Mouse (Mus musculus) forebrain, embryonic 12.5 days (tissue): ENCODE data around the gene Mrgprb4. TPM values are rescaled to one million over a fixed set of nuclear protein-coding genes. Genes with fewer than 3 reads are reported as not detected.

Experiments used
- ATAC-seq: fragments of 200-750 bp; cut with Nextera tagmentation; 2 replicates; pipeline ENCODE4 v1.8.0; 2017; ENCODE audit warnings: moderate TSS enrichment; ENCODE audit not compliant: low FRiP score
- H3K27ac ChIP-seq: fragments of 300-500 bp; sonication (generic); 2 replicates; pipeline ENCODE4 v1.5.1; 2016; ENCODE audit warnings: mild to moderate bottlenecking
- H3K27me3 ChIP-seq: fragments of 300-500 bp; sonication (generic); 2 replicates; pipeline ENCODE4 v1.6.1; 2016; ENCODE audit warnings: mild to moderate bottlenecking
- H3K36me3 ChIP-seq: fragments of 300-500 bp; sonication (generic); replicated peaks from 2 replicates; pipeline ENCODE4 v1.6.1; 2016; ENCODE audit warnings: mild to moderate bottlenecking
- H3K4me1 ChIP-seq: fragments of 300-500 bp; sonication (generic); 2 replicates; pipeline ENCODE4 v1.6.1; 2016
- H3K4me2 ChIP-seq: fragments of 300-500 bp; sonication (generic); 2 replicates; pipeline ENCODE4 v1.6.1; 2016; ENCODE audit warnings: mild to moderate bottlenecking, moderate library complexity
- H3K4me3 ChIP-seq: fragments of 300-500 bp; sonication (generic); replicated peaks from 2 replicates; pipeline ENCODE4 v1.5.1; 2016; ENCODE audit warnings: mild to moderate bottlenecking
- H3K9ac ChIP-seq: fragments of 300-500 bp; sonication (generic); 2 replicates; pipeline ENCODE4 v1.6.1; 2016; ENCODE audit warnings: mild to moderate bottlenecking
- H3K9me3 ChIP-seq: fragments of 300-500 bp; sonication (generic); 2 replicates; pipeline ENCODE4 v1.6.1; 2016
- WGBS: fragments of 180-500 bp; shearing (Covaris S2); methylation state at CpG from one replicate; pipeline ENCODE4 v1.1.7; 2016; 5-methylcytosine and 5-hydroxymethylcytosine counted together
- polyA plus RNA-seq: library from polyadenylated mRNA; unstranded; fragments of >200 nt; fragmentation: Nextera tagmentation; extraction: Ambion mirVana; gene quantifications from 2 replicates; pipeline ENCODE4 v1.2.1, GENCODE M21; 2016

Gene Mrgprb4
- polyA plus RNA-seq, result not detected in 2 replicates

DNA sequence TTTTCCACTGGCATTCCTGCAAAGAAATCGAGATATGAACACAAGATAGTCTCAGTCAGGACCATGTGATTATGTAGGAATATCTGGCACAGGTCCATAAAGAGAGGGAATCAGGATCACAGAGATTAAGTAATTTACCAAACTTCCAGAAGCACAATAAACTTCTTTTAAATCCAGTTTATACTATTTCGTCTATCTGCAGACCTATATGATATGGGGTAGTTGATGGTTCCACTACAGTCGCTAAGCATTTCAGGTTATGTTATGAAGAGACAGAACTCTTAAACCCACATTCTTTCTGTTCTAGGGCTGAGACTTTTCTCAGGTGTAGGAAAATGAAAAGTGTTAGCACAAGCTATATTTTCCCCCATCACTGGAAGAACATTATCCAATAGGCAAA lies at the start of gene Mrgprb4:
Gene Mrgprb4, minus strand, starts transcription at position 101 of the 400 bp plus-strand sequence.
- Histone ChIP-seq H3K4me1 (no peaks in the 10 kb centered on the region), H3K27ac (no peak within 1 kb of the TSS), H3K9me3 (0 out of 2 replicates have a peak, but pooled peaks cover 3% of the 10 kb centered on the region), H3K9ac (no peak within 1 kb of the TSS), H3K27me3 (no peaks in the 10 kb centered on the region), H3K36me3 (no peaks in the 10 kb centered on the region), H3K4me3 (no peak within 1 kb of the TSS), H3K4me2 (no peak within 1 kb of the TSS)
- WGBS, result 86% methylated on average over 3 of the region's 3 CpGs
- ATAC-seq, result no peak

- no peaks in the 10 kb centered on the region for H3K4me1 ChIP-seq
- no peaks in the 10 kb centered on the region for H3K36me3 ChIP-seq
- H3K9ac ChIP-seq, result no peak overlapping the region
- H3K27me3 ChIP-seq, result no peaks in the 10 kb centered on the region
- no peak for ATAC-seq
- H3K4me3 ChIP-seq, result no peak overlapping the region
- no peak overlapping the region for H3K27ac ChIP-seq
- H3K9me3 ChIP-seq, result peaks cover 23% of the 10 kb centered on the region
- H3K4me2 ChIP-seq, result no peak overlapping the region
Observed at GRCm38 (mm10) chr7:48226114-48226513, 27.0 kb upstream of the Mrgprb4 start.

GRCm38 (mm10) chr7:48225065-48225464 lies 26.0 kb upstream of the Mrgprb4 start:
- ATAC-seq, result no peak
- no peaks in the 10 kb centered on the region for H3K4me1 ChIP-seq
- WGBS, result 84% methylated on average over 5 of the region's 5 CpGs
- no peak overlapping the region for H3K27ac ChIP-seq
- no peak overlapping the region for H3K4me2 ChIP-seq
- H3K9ac ChIP-seq, result no peak overlapping the region
- H3K36me3 ChIP-seq, result no peaks in the 10 kb centered on the region
- H3K27me3 ChIP-seq, result no peaks in the 10 kb centered on the region
- H3K4me3 ChIP-seq, result no peak overlapping the region
- H3K9me3 ChIP-seq, result peaks cover 19% of the 10 kb centered on the region

DNA sequence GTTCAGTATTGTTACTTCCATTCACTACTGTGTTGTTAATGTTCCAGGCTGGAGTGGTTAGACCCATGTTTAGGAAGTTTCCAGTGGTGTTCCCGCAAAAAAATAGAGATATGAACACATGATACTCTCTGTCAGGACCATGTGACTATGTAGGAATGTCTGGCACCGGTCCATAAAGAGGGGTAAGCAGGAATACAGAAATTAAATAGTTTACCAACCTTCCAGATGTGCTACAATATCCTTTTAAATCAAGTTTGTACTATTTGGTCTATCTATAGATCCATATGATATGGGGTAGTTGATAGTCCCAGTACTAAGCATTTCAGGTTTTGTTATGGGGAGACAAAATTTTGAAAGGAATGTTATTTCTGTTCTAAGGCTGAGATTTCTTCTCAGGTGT lies 30.2 kb downstream of the Mrgprb4 start, which contains the start of gene Mrgprb5:
Gene Mrgprb5, minus strand, starts transcription at position 101 of the 400 bp plus-strand sequence.
- no peak for ATAC-seq
- no peaks in the 10 kb centered on the region for H3K27me3 ChIP-seq
- 80% methylated on average over 2 of the region's 2 CpGs for WGBS
- H3K4me1 ChIP-seq, result no peaks in the 10 kb centered on the region
- H3K9ac ChIP-seq, result no peak within 1 kb of the TSS
- H3K36me3 ChIP-seq, result no peaks in the 10 kb centered on the region
- no peak within 1 kb of the TSS for H3K4me3 ChIP-seq
- H3K9me3 ChIP-seq, result no peaks in the 10 kb centered on the region
- H3K4me2 ChIP-seq, result no peak within 1 kb of the TSS
- H3K27ac ChIP-seq, result no peak within 1 kb of the TSS

DNA sequence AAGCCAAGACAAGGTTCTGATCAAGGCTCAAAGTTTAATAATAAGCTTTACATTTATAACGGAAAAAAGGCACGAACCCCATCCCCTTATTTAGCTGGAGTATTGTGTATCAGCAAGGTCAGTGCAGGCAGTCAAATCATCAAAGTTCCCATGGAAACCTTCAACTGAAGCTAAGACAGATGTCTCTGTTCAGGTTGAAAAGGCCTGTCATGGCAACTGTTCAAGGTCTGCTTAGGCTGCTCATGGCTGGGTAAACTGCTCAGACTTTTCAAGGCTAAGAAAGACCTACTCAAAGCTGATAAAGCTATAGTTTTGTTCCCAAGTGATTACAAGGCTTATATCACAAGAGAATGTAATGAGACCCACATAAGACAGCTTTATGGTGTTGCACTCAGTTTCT lies 31.6 kb downstream of the Mrgprb4 start:
- H3K4me1 ChIP-seq, result no peaks in the 10 kb centered on the region
- WGBS, result 79% methylated on average over 2 of the region's 2 CpGs
- H3K4me2 ChIP-seq, result no peak overlapping the region
- no peak for ATAC-seq
- no peaks in the 10 kb centered on the region for H3K36me3 ChIP-seq
- H3K9me3 ChIP-seq, result no peaks in the 10 kb centered on the region
- H3K9ac ChIP-seq, result no peak overlapping the region
- H3K27me3 ChIP-seq, result no peaks in the 10 kb centered on the region
- no peak overlapping the region for H3K27ac ChIP-seq
- no peak overlapping the region for H3K4me3 ChIP-seq

Other genes with a start within 250 kb of the Mrgprb4 start
- gene Mrgpra4, start 217.2 kb downstream of the Mrgprb4 start, polyA plus RNA-seq, result not detected in 2 replicates
- gene Mrgprx1, start 171.7 kb downstream of the Mrgprb4 start, polyA plus RNA-seq, result not detected in 2 replicates
- gene Mrgprb5, start 30.3 kb downstream of the Mrgprb4 start, polyA plus RNA-seq, result not detected in 2 replicates
- not detected in 2 replicates for gene Mrgprb8, start 189.2 kb upstream of the Mrgprb4 start, polyA plus RNA-seq